Mouse (Mus musculus): ENCODE results near the gene Wdr31. TPM values are rescaled to one million over a fixed set of nuclear protein-coding genes. Genes with fewer than 3 reads are reported as not detected.

The Wdr31 gene
- polyA plus RNA-seq, 1 experiment, result 2.6 TPM

GRCm38 (mm10) chr4:62514995-62515394 lies 44.3 kb upstream of the Wdr31 start:
- TF ChIP-seq MYOD1 (IDR thresholded peaks at IDR 0.05; ENCODE audit: control insufficient read depth, insufficient read length, low read depth) (no peak), CEBPB (IDR thresholded peaks at IDR 0.05; ENCODE audit: low read depth) (no peak), USF1 (IDR thresholded peaks at IDR 0.05; ENCODE audit: low read depth) (no peak), FOSL1 (IDR thresholded peaks at IDR 0.05; ENCODE audit: insufficient read depth, low read length, poor library complexity, severe bottlenecking) (no peak), MAX (IDR thresholded peaks at IDR 0.05) (no peak), CTCF (IDR thresholded peaks at IDR 0.05; ENCODE audit: control insufficient read depth, insufficient read depth, insufficient read length) (no peak), MYOG (IDR thresholded peaks at IDR 0.05; ENCODE audit: control insufficient read depth, extremely low read depth, insufficient read length) (no peak)
- H3K79me2 ChIP-seq (ENCODE audit: control insufficient read depth, insufficient read depth), result peaks cover 27% of the 10 kb centered on the region
- no peaks in the 10 kb centered on the region for H3K27me3 ChIP-seq (ENCODE audit: control insufficient read depth, insufficient read depth, insufficient read length)
- no peak overlapping the region for H3K4me3 ChIP-seq (ENCODE audit: insufficient read depth, poor library complexity, severe bottlenecking)
- H3ac ChIP-seq (ENCODE audit: control insufficient read depth, insufficient read length, low read depth), result no peak overlapping the region
- H3K36me3 ChIP-seq (ENCODE audit: control insufficient read depth, insufficient read depth), result peaks cover 41% of the 10 kb centered on the region
- H3K79me3 ChIP-seq (ENCODE audit: low read depth), result no peaks in the 10 kb centered on the region

GRCm38 (mm10) chr4:62513998-62514506 lies 43.4 kb upstream of the Wdr31 start:
- Histone ChIP-seq H3K27me3 (ENCODE audit: control insufficient read depth, insufficient read depth, insufficient read length) (no peaks in the 10 kb centered on the region), H3ac (ENCODE audit: control insufficient read depth, insufficient read length, low read depth) (no peak overlapping the region), H3K79me3 (ENCODE audit: low read depth) (no peaks in the 10 kb centered on the region), H3K79me2 (ENCODE audit: control insufficient read depth, insufficient read depth) (peaks cover 19% of the 10 kb centered on the region), H3K36me3 (ENCODE audit: control insufficient read depth, insufficient read depth) (peaks cover 51% of the 10 kb centered on the region), H3K4me3 (ENCODE audit: insufficient read depth, poor library complexity, severe bottlenecking) (no peak overlapping the region)
- TF ChIP-seq FOSL1 (IDR thresholded peaks at IDR 0.05; ENCODE audit: insufficient read depth, low read length, poor library complexity, severe bottlenecking), result no peak
- TF ChIP-seq USF1 (IDR thresholded peaks at IDR 0.05; ENCODE audit: low read depth), result no peak
- no peak for TF ChIP-seq CTCF (IDR thresholded peaks at IDR 0.05; ENCODE audit: control insufficient read depth, insufficient read depth, insufficient read length)
- no peak for TF ChIP-seq MAX (IDR thresholded peaks at IDR 0.05)
- TF ChIP-seq CEBPB (IDR thresholded peaks at IDR 0.05; ENCODE audit: low read depth), result no peak
- TF ChIP-seq MYOD1 (IDR thresholded peaks at IDR 0.05; ENCODE audit: control insufficient read depth, insufficient read length, low read depth), result no peak
- no peak for TF ChIP-seq MYOG (IDR thresholded peaks at IDR 0.05; ENCODE audit: control insufficient read depth, extremely low read depth, insufficient read length)

- peaks cover 71% of the 10 kb centered on the region for H3K36me3 ChIP-seq (ENCODE audit: control insufficient read depth, insufficient read depth)
- TF ChIP-seq MYOG (IDR thresholded peaks at IDR 0.05; ENCODE audit: control insufficient read depth, extremely low read depth, insufficient read length) (no peak), MYOD1 (IDR thresholded peaks at IDR 0.05; ENCODE audit: control insufficient read depth, insufficient read length, low read depth) (no peak)
Measured at GRCm38 (mm10) chr4:62509946-62510345, 39.2 kb upstream of the Wdr31 start.

GRCm38 (mm10) chr4:62508839-62509238 lies 38.1 kb upstream of the Wdr31 start:
- H3K79me3 ChIP-seq (ENCODE audit: low read depth), result no peaks in the 10 kb centered on the region
- no peaks in the 10 kb centered on the region for H3K27me3 ChIP-seq (ENCODE audit: control insufficient read depth, insufficient read depth, insufficient read length)
- peaks cover 68% of the 10 kb centered on the region for H3K36me3 ChIP-seq (ENCODE audit: control insufficient read depth, insufficient read depth)
- TF ChIP-seq MYOD1 (IDR thresholded peaks at IDR 0.05; ENCODE audit: control insufficient read depth, insufficient read length, low read depth) (no peak), CTCF (IDR thresholded peaks at IDR 0.05; ENCODE audit: control insufficient read depth, insufficient read depth, insufficient read length) (no peak), MYOG (IDR thresholded peaks at IDR 0.05; ENCODE audit: control insufficient read depth, extremely low read depth, insufficient read length) (no peak), FOSL1 (IDR thresholded peaks at IDR 0.05; ENCODE audit: insufficient read depth, low read length, poor library complexity, severe bottlenecking) (no peak), CEBPB (IDR thresholded peaks at IDR 0.05; ENCODE audit: low read depth) (no peak), USF1 (IDR thresholded peaks at IDR 0.05; ENCODE audit: low read depth) (no peak), MAX (IDR thresholded peaks at IDR 0.05) (no peak)
- no peak overlapping the region for H3K4me3 ChIP-seq (ENCODE audit: insufficient read depth, poor library complexity, severe bottlenecking)
- H3K79me2 ChIP-seq (ENCODE audit: control insufficient read depth, insufficient read depth), result no peaks in the 10 kb centered on the region
- H3ac ChIP-seq (ENCODE audit: control insufficient read depth, insufficient read length, low read depth), result no peak overlapping the region

More at GRCm38 (mm10) chr4:62509946-62510345, 39.2 kb upstream of the Wdr31 start:
- no peaks in the 10 kb centered on the region for H3K27me3 ChIP-seq (ENCODE audit: control insufficient read depth, insufficient read depth, insufficient read length)
- no peaks in the 10 kb centered on the region for H3K79me3 ChIP-seq (ENCODE audit: low read depth)
- no peak overlapping the region for H3ac ChIP-seq (ENCODE audit: control insufficient read depth, insufficient read length, low read depth)
- no peak overlapping the region for H3K4me3 ChIP-seq (ENCODE audit: insufficient read depth, poor library complexity, severe bottlenecking)
- H3K79me2 ChIP-seq (ENCODE audit: control insufficient read depth, insufficient read depth), result no peaks in the 10 kb centered on the region

- no peak overlapping the region for H3K4me3 ChIP-seq (ENCODE audit: insufficient read depth, poor library complexity, severe bottlenecking)
- H3K79me2 ChIP-seq (ENCODE audit: control insufficient read depth, insufficient read depth), result no peaks in the 10 kb centered on the region
- H3K36me3 ChIP-seq (ENCODE audit: control insufficient read depth, insufficient read depth), result peaks cover 48% of the 10 kb centered on the region
- H3K27me3 ChIP-seq (ENCODE audit: control insufficient read depth, insufficient read depth, insufficient read length), result no peaks in the 10 kb centered on the region
- H3ac ChIP-seq (ENCODE audit: control insufficient read depth, insufficient read length, low read depth), result no peak overlapping the region
- TF ChIP-seq CEBPB (IDR thresholded peaks at IDR 0.05; ENCODE audit: low read depth), result no peak
- peak; percentile 72 for TF ChIP-seq CTCF (IDR thresholded peaks at IDR 0.05; ENCODE audit: control insufficient read depth, insufficient read depth, insufficient read length)
- no peak for TF ChIP-seq MYOG (IDR thresholded peaks at IDR 0.05; ENCODE audit: control insufficient read depth, extremely low read depth, insufficient read length)
- no peak for TF ChIP-seq MAX (IDR thresholded peaks at IDR 0.05)
- TF ChIP-seq MYOD1 (IDR thresholded peaks at IDR 0.05; ENCODE audit: control insufficient read depth, insufficient read length, low read depth), result no peak
- TF ChIP-seq USF1 (IDR thresholded peaks at IDR 0.05; ENCODE audit: low read depth), result no peak
- no peak for TF ChIP-seq FOSL1 (IDR thresholded peaks at IDR 0.05; ENCODE audit: insufficient read depth, low read length, poor library complexity, severe bottlenecking)
- H3K79me3 ChIP-seq (ENCODE audit: low read depth), result no peaks in the 10 kb centered on the region
Measured at GRCm38 (mm10) chr4:62506798-62507197, 36.1 kb upstream of the Wdr31 start.

- no peak for TF ChIP-seq MYOD1 (IDR thresholded peaks at IDR 0.05; ENCODE audit: control insufficient read depth, insufficient read length, low read depth)
- no peak for TF ChIP-seq CTCF (IDR thresholded peaks at IDR 0.05; ENCODE audit: control insufficient read depth, insufficient read depth, insufficient read length)
- peak; percentile 31 for TF ChIP-seq USF1 (IDR thresholded peaks at IDR 0.05; ENCODE audit: low read depth)
- TF ChIP-seq MYOG (IDR thresholded peaks at IDR 0.05; ENCODE audit: control insufficient read depth, extremely low read depth, insufficient read length), result no peak
- TF ChIP-seq FOSL1 (IDR thresholded peaks at IDR 0.05; ENCODE audit: insufficient read depth, low read length, poor library complexity, severe bottlenecking), result no peak
- no peak for TF ChIP-seq MAX (IDR thresholded peaks at IDR 0.05)
- H3K79me3 ChIP-seq (ENCODE audit: low read depth), result no peaks in the 10 kb centered on the region
- peaks cover 40% of the 10 kb centered on the region for H3K36me3 ChIP-seq (ENCODE audit: control insufficient read depth, insufficient read depth)
- H3ac ChIP-seq (ENCODE audit: control insufficient read depth, insufficient read length, low read depth), result no peak overlapping the region
- no peak overlapping the region for H3K4me3 ChIP-seq (ENCODE audit: insufficient read depth, poor library complexity, severe bottlenecking)
- H3K79me2 ChIP-seq (ENCODE audit: control insufficient read depth, insufficient read depth), result no peaks in the 10 kb centered on the region
- H3K27me3 ChIP-seq (ENCODE audit: control insufficient read depth, insufficient read depth, insufficient read length), result no peaks in the 10 kb centered on the region
Measured at GRCm38 (mm10) chr4:62505991-62506390, 35.3 kb upstream of the Wdr31 start.
